Mouse (Mus musculus): ENCODE measurements around the gene C1qtnf6. TPM values are rescaled to one million over a fixed set of nuclear protein-coding genes. Genes with fewer than 3 reads are reported as not detected.
A peak's percentile ranks its signal among the peaks of the same experiment; 100 is the strongest.

C1qtnf6 gene
- total RNA-seq, 2 experiments from 2014 or later, result 14.4 to 15.9 TPM

DNA sequence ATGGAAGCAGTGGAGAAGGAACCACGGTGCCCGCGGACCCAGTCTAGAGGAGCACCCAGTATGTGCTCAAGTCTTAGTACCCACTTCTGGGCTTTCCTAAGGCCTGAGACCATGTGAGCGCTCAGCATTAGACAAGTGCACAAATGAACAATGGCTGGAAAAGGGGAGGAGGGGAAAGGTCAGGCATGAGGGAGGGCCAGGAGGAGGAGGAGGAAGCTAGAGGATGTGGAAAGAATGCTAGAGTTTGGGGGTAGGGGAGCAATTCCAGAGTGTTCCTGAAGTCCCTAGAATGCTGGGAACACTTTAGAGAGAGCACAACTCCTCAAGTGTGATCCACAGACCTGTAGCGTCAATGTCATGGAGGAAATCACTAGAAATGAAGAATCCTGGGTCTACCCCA lies 7.1 kb downstream of the C1qtnf6 start:
- intact Hi-C loops (cut with DNase I), result no loop called here
- no peak for DNase-seq (ENCODE audit: extremely low spot score in 1 of 2, low spot score in 2 of 2)

DNA sequence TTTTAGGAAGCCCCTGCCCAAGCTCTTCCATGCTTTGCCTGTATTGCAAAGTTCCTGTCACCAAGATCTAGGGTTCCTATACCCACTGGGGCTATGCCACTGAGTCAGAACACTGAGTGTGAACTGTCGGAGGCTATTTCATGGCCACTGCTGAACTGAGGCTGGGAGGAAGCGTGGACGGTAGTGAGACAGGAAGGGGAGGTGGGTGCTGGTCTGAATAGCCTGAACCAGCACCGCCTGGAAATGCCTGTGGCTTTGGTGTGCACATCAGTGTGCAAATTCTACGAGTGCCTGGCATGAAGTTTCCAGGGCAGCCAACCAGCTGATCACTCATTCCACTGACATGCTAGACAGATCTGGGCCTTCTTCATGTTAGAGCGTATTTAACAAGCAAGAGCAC lies 9.3 kb downstream of the C1qtnf6 start:
- intact Hi-C loops (cut with DNase I), result no loop called here
- DNase-seq (ENCODE audit: extremely low spot score in 1 of 2, low spot score in 2 of 2), result no peak

DNA sequence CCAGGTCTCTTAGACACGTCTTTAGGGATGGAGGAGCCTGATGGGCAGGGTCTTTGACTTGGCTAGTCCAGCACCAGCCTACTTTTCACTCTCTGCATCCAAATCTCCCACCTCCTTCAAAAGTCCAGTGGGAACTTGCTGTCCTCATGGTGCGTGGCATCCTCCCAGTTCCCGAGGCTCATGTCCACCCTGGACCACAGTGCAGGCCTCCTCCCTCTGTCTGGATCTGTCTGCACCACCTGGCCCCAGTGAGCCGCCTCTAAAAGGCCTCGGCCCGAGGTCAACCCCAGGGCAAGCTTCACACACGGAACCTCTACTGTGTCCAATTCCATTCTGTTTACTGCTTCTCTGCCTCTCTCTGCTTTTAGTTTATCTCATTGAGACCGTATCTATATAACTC lies 9.9 kb downstream of the C1qtnf6 start:
- DNase-seq (ENCODE audit: extremely low spot score in 1 of 2, low spot score in 2 of 2), result no peak
- intact Hi-C loops (cut with DNase I), result no loop called here

DNA sequence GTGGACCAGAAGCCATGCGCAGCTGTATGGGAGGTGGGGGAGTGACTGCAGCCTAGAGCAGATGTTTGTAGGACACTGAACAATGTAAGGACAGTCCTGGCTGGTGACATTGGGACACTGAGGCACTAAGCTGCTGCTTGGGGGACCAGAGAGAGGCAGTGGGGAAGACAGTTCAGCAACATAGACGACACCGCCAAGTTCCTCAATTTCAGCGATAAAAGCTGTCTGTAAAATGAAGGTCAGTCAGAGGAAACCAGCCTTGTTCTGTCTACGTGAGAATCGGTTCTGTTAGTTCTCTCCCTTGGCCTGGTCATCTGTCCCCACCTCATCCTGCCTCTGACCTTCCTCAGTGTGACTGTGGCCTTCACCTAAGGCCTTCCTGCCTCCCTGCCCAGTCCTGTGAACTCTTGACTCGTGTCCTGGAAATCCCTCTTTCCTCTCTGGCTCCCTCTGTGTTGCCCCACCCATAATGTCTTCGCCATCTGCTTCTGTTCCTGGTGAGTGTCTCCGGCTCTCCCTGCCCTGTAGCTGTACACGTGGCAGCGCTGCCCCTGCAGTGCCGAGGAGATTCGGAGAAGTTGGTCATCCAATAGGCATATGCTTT lies 11.0 kb downstream of the C1qtnf6 start:
- intact Hi-C loops (cut with DNase I), result no loop called here
- DNase-seq (ENCODE audit: extremely low spot score in 1 of 2, low spot score in 2 of 2), result no peak

DNA sequence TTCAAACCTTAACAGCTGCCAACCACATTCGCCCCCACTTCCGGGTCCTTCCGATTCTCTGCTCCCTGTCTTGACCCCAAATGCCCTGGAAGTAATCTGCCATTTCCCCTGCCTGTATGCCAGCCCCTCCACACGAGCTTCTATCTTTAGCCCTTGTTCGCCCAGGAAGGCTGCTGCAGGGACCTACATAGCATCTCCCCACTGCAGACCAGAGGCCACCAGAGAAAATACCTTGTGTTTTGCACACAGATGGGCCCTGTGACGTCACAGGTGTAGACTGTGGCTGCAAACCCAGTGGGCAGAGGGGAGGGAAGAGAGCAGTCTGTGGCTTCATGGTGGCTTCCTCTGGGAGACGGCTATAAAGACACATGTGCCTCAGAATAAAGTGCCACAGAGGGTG lies 13.0 kb downstream of the C1qtnf6 start:
- no peak for DNase-seq (ENCODE audit: extremely low spot score in 1 of 2, low spot score in 2 of 2)
- intact Hi-C loops (cut with DNase I), result no loop called here

DNA sequence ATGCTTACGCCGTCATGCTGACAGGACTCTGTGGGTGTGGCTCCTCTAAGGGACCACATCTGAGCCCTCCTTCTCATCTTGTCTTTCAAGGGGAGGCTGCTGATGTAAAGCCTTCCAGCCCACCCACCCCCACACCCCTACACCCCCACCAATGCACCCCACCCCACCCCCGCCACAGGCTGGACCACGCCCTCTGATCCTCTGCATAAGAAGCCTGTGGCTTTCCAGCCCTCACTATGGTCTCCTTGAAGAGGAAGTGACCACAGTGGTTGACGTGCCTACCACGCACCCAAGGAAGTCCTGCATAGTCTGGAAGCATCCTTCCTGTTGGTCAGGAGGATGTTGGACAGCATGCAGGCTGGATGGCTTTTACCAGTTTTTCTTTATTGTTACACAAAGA lies 15.5 kb downstream of the C1qtnf6 start:
- DNase-seq (ENCODE audit: extremely low spot score in 1 of 2, low spot score in 2 of 2), result no peak
- intact Hi-C loops (cut with DNase I), result no loop called here

DNA sequence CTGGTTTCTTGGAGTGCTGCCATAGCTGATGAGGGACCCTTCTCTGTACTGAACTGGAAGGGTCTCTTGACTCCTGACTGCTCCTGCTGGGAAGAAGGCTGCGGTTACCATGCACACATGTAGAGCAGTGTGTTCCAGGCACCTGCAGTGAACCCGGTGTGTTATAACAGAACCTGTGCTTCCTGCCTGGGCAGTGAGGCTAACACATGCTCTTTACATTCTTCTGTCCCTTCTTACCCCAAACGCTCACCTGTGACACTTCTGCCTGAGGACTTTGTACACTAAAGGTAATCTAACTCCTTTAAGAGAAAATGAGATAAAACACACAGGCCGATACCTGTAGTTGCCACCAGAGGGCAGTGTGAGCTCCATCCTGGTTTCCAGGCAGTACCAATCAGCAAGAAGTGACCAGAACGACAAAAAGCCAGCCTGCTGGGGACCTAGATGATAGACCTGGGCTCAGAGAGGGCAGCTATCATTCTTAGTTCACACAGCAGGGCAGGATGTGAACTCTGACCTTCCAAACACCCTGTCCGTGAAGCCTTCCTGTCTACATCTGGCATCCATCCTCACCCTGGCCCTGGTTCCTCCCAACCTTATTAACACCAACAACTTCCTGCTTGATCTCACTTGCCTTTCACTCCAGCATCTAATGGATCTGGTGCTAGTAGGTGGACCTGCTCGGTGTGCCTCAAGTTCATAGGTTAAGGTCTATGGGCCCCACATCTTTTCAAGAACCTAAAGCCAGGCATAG lies 16.6 kb downstream of the C1qtnf6 start:
- peak; percentile 73 to 74 for DNase-seq (ENCODE audit: extremely low spot score in 1 of 2, low spot score in 2 of 2)
- intact Hi-C loops (cut with DNase I), result loop anchor here (5.0 kb wide), 1 partner anchor 68 kb away; no protein-coding TSS in a partner anchor

DNA sequence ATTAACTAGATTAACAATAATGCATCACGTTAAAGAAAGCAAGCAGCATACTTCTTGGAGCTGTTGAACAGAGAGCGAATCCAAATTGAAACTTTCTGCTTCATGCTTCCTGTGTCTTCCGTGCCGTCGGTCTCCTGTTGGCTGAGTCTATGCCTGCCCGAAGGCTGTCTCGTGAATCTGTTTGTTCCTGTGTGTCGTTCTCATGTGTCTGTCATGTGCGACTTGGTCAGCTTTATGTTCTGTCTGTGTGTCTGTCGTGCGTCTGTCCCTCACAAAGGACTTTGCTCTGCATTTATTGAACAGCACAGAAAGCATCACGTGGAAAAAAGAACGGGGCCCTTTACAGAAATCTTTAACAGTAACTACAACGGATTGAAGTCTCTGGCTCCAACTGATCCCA lies 18.2 kb downstream of the C1qtnf6 start:
- intact Hi-C loops (cut with DNase I), result loop anchor here (5.0 kb wide), 1 partner anchor 69 kb away; no protein-coding TSS in a partner anchor
- DNase-seq (ENCODE audit: extremely low spot score in 1 of 2, low spot score in 2 of 2), result no peak

DNA sequence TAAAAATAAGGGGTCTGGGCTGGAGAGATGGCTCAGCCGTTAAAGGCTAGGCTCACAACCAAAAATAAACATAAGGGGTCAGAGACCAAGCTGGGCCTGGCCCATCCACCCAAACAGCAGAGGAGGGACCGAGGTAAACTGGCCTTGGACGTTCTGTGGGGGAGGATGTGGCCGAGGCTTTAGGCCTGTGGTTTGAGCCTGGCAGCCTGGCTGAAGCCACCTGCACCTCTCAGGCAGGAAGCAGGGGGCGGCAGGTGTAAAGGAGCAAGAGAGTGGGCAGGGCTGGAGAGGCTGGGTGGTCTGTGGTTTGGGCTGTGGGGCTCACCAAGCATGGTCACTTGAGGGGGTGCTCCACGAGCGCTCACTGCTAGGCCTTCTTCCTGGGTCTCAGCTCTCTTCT lies 19.3 kb downstream of the C1qtnf6 start:
- intact Hi-C loops (cut with DNase I), result loop anchor here (5.0 kb wide), 1 partner anchor 70 kb away; no protein-coding TSS in a partner anchor
- no peak for DNase-seq (ENCODE audit: extremely low spot score in 1 of 2, low spot score in 2 of 2)

DNA sequence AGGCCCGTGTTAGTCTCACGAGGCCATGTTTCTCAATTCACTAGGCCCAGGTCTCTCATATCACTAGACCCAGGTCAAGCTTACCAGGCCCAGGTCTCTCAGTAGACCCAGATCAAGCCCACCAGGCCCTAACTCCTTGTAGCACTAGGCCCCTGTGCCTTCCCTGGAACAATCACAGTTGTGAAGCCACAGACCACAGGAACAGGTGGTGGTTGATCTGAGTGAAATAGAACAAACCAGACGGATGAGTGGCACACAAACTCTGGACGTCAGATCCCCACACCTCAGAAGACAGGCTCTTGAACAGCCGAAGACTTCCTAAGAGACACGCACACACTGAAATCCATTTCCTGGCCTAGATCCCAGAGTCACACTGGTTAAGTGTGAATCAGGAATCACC lies 20.5 kb downstream of the C1qtnf6 start:
- intact Hi-C loops (cut with DNase I), result loop anchor here (5.0 kb wide), 1 partner anchor 72 kb away; no protein-coding TSS in a partner anchor
- no peak for DNase-seq (ENCODE audit: extremely low spot score in 1 of 2, low spot score in 2 of 2)

DNA sequence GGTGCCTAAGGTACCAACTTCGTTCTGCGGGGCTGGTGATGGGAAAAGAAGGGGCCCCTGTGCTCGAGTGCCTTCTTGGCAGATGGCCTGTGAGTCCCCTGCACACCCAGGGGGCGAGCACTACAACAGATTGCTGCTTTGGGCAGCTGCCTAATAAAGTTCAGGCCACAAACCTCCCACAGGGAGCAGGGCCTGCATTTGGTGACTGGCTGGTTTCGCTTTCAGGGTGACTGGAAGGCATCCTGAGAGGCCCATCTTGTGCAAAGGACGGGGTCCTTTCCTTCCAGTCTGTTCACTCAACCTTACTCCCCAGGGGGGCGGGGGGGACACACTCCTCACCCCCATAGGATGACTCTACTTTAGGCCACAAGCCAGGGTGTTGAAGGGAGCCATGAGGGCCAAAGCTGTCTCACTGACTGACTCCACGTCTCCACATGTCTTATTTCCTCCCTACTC lies 21.1 kb downstream of the C1qtnf6 start:
- intact Hi-C loops (cut with DNase I), result loop anchor here (5.0 kb wide), 1 partner anchor 72 kb away; no protein-coding TSS in a partner anchor
- no peak for DNase-seq (ENCODE audit: extremely low spot score in 1 of 2, low spot score in 2 of 2)

DNA sequence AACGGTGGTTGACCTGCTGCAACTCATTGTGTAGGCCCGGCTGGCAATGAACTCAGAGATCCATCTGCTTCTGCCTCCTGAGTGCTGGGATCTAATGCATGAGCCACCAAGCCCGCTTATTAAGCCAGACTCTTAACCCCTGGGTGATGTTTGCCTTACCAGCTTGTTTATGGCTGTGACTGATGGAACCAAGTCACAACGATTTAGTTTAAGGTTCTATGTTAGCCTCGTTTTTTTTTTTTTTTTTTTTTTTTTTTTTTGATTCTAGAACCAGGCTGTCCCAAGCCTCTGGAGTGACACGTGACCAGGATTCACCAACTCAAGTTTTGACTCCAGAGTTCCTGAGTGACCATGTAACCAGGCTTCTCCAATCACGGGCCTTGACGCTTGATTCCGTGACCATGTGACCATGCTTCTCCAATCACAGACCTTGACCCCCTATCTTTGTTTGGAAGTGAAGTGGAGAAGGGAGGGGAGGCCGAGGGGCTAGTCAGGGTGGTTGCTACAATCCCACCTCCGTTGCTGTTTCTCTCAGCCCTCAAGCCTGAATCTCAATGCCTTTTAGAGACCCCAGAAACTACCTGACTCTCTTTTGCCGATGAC lies 21.8 kb downstream of the C1qtnf6 start:
- no peak for DNase-seq (ENCODE audit: extremely low spot score in 1 of 2, low spot score in 2 of 2)
- intact Hi-C loops (cut with DNase I), result no loop called here

DNA sequence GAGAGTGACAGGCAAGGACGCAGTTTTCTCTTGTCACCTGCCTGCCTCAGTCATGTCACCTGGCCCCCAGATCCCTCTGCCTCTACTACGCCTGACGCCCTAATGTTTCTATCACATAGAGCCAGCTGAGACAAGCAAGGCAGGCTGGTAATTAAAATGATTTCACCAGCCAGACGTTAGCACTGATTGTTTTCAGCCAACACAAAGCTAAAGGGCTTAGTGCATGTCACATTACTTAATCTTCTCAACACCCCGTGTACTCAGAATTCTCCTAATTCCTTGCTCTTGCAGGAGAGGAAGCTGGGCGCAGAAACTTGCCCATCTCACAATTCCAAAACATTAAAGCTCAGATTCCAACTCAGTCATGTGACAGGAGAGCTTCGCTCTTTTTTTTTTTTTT lies 22.8 kb downstream of the C1qtnf6 start:
- no peak for DNase-seq (ENCODE audit: extremely low spot score in 1 of 2, low spot score in 2 of 2)
- intact Hi-C loops (cut with DNase I), result no loop called here

DNA sequence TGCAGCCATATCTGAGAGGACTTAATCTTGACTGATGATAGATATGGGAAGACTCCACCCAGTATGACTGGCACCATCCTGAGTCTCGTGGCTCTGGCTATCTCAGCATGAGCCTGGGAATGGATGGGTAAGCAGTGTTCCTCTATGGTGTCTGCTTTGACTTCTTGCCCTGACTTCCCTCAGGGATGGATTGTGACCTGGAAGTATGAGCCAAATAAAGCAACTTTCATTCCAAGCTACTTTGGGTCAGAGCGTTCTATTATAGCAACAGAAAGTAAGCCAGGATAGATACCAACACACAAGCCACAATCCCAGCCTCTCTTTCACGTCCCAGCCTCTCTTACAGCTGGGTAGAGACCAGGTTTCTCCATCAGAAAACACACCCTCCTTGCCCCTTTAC lies 25.7 kb downstream of the C1qtnf6 start:
- intact Hi-C loops (cut with DNase I), result no loop called here

DNA sequence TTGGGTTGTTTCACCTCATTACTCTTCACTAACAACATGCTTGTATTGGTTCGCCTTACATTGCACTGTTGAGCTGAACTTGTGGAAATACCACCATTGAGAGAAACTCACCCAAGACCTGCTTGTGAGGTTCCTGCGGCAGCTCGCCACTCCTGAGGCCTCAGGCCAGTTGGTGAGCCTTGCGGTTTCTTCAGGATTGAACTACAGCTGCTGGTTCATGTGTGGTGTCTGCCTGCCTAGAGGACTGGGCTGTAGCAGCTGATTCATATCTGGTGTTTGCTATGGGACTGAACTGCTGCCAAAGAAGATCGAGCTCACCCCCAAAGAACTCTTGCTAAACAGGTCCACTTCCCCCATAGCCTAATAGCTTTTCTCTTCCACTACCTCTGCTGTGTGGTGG lies 26.4 kb downstream of the C1qtnf6 start:
- no peak for DNase-seq (ENCODE audit: extremely low spot score in 1 of 2, low spot score in 2 of 2)
- intact Hi-C loops (cut with DNase I), result loop anchor here (5.0 kb wide), 1 partner anchor 38 kb away; the partner anchor contains the start of gene Tmprss6

More for the DNA sequence above, 25.7 kb downstream of the C1qtnf6 start:
- DNase-seq (ENCODE audit: extremely low spot score in 1 of 2, low spot score in 2 of 2), result no peak

DNA sequence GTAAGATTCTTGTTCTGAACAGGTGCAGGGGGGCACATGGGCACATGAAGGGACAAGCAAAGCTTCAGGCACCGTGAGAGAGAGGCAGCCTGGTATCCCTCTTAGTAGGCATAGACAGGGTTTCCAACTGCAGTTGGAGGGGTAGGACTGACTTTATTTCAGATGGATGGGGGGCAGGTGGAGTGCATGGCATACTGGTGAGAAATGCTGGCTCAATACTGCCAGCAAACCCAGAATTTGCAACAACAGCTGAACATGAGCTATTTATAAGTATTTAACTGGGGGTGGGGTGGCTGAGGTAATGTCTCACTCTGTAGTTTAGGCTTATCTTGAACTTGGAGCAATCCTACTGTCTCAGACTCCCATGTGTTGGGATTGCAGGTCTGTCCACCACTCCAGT lies 27.2 kb downstream of the C1qtnf6 start:
- intact Hi-C loops (cut with DNase I), result loop anchor here (5.0 kb wide), 1 partner anchor 37 kb away; the partner anchor contains the start of gene Tmprss6
- no peak for DNase-seq (ENCODE audit: extremely low spot score in 1 of 2, low spot score in 2 of 2)

DNA sequence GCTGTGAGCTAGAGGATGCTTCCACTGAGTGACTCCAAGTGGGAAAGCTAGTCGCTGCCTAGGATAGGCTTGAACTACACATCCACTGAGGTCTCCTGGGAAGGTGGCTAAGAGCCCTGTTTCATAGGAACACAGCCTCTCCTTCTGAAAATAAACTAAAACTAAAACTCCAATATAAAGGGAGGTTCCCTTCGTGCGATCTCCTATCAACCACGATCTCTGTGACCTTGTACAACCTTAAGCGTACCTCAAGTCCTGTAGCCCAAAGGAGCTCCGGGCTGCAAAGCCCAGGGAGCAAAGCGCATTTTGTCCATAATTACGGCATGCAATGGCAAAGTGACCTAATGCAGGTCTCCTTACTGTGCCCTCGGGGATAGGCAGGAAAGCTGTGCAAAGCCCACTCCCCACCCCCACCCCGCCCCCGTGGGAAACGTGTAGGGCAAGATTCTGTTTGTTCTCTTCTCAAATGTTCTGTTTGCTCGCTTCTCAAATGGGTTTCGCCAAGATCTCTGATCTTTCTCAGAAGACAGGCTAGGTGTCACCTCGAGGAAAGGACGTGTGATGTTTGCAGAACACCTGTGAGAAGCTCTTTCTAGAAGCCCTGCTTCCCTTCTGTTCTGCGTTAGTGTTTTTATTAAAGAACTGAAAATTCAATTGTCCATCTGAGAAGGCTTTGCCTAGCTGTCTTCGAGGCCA lies 28.6 kb downstream of the C1qtnf6 start:
- DNase-seq (ENCODE audit: extremely low spot score in 1 of 2, low spot score in 2 of 2), result no peak
- intact Hi-C loops (cut with DNase I), result loop anchor here (5.0 kb wide), 1 partner anchor 35 kb away; the partner anchor contains the start of gene Tmprss6

DNA sequence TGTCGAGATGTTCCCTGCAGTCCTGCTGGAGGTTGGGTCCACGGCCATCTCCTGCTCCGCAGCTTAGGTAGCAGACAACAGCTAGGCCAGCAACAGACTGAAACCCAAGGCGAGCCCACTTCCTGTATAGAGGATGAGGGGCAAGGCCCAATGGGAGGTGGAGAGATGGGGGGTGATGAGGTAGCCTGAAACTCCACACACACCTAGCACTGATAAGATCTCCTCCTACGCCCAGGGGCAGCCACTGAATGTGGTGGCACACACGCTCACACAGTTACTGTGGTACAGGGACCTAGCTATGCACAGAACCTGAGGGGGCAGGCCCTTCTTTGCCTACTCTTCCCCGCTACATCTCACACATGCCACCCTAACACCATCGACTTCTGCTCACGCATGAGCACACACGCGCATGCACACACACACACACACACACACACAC lies 36.2 kb downstream of the C1qtnf6 start, which contains the start of gene Il2rb:
Gene Il2rb, minus strand, starts transcription at position 304 of the 439 bp plus-strand sequence.
- DNase-seq (ENCODE audit: extremely low spot score in 1 of 2, low spot score in 2 of 2), result no peak
- intact Hi-C loops (cut with DNase I), result no loop called here
